Mouse (Mus musculus): ENCODE measurements around the gene Gm17428. TPM values are rescaled to one million over a fixed set of nuclear protein-coding genes. Genes with fewer than 3 reads are reported as not detected.

Gm17428 gene
- polyA plus RNA-seq, 1 experiment from 2014 or later = not detected

GRCm38 (mm10) chr14:55024236-55024635, 47.5 kb downstream of the Gm17428 start:
- peaks cover 10% of the 10 kb centered on the region for H3K36me3 ChIP-seq (replicated peaks; ENCODE audit: control insufficient read depth, insufficient read depth, low read depth, low read length)
- no peak for ATAC-seq (replicated peaks; ENCODE audit: insufficient number of reproducible peaks, low FRiP score, low TSS enrichment, low read depth)

GRCm38 (mm10) chr14:55025527-55025926, 48.8 kb downstream of the Gm17428 start:
- H3K9me3 ChIP-seq (replicated peaks; ENCODE audit: control insufficient read depth, low read length) = no peaks in the 10 kb centered on the region
- WGBS = 73% methylated on average over 5 of the region's 5 CpGs
- H3K4me3 ChIP-seq (ENCODE audit: low read depth, low read length) = no peak overlapping the region
- no peak overlapping the region for H3K9ac ChIP-seq (replicated peaks; ENCODE audit: low read length)
- peaks cover 6% of the 10 kb centered on the region for H3K4me1 ChIP-seq (ENCODE audit: control insufficient read depth, insufficient read depth, low read length)
- no peak overlapping the region for H3K4me2 ChIP-seq (ENCODE audit: low read depth, low read length)
- H3K36me3 ChIP-seq (replicated peaks; ENCODE audit: control insufficient read depth, insufficient read depth, low read depth, low read length) = peaks cover 10% of the 10 kb centered on the region
- H3K27me3 ChIP-seq (ENCODE audit: control insufficient read depth, insufficient read depth, low read length) = no peaks in the 10 kb centered on the region
- no peak for DNase-seq (ENCODE audit: low spot score)
- H3K27ac ChIP-seq (replicated peaks; ENCODE audit: low read depth, low read length) = no peak overlapping the region
- ATAC-seq (replicated peaks; ENCODE audit: insufficient number of reproducible peaks, low FRiP score, low TSS enrichment, low read depth) = no peak

More at GRCm38 (mm10) chr14:55024236-55024635, 47.5 kb downstream of the Gm17428 start:
- no peak overlapping the region for H3K4me2 ChIP-seq (ENCODE audit: low read depth, low read length)
- no peak overlapping the region for H3K4me3 ChIP-seq (ENCODE audit: low read depth, low read length)
- peak; percentile 76 for DNase-seq (ENCODE audit: low spot score)
- H3K27ac ChIP-seq (replicated peaks; ENCODE audit: low read depth, low read length) = no peak overlapping the region
- peaks cover 6% of the 10 kb centered on the region for H3K4me1 ChIP-seq (ENCODE audit: control insufficient read depth, insufficient read depth, low read length)
- no peaks in the 10 kb centered on the region for H3K27me3 ChIP-seq (ENCODE audit: control insufficient read depth, insufficient read depth, low read length)
- no peak overlapping the region for H3K9ac ChIP-seq (replicated peaks; ENCODE audit: low read length)
- no peaks in the 10 kb centered on the region for H3K9me3 ChIP-seq (replicated peaks; ENCODE audit: control insufficient read depth, low read length)
- WGBS = 65% methylated on average over 7 of the region's 7 CpGs

MicroRNA genes within 50 kb of the gene (microRNA counts, 519-probe panel; counts per million panel counts)
- 1,208 counts per million, percentile 2 among the panel's probes with 10 or more counts for microRNA mmu-miR-208a
- not detected for microRNA mmu-miR-208b

Small RNA genes lying within 50 kb of the gene (microRNA-seq; reads per million reads assigned to microRNA genes)
- 167 reads per million, percentile 49 among the genes with 10 or more reads in this experiment for gene Mir208a (ENCODE audit: borderline number of aligned reads)
- gene Mir208b (ENCODE audit: borderline number of aligned reads) = 827 reads per million, percentile 68 among the genes with 10 or more reads in this experiment

Other genes starting within 250 kb of the Gm17428 start
- 2.5 and 5.3 TPM in 2 replicates for gene Slc7a8, start 195.0 kb upstream of the Gm17428 start, polyA plus RNA-seq (2014; fragmentation: Nextera tagmentation; extraction: Ambion mirVana)
- not detected in 2 replicates for gene Rnf212b, start 162.8 kb upstream of the Gm17428 start, polyA plus RNA-seq (2014; fragmentation: Nextera tagmentation; extraction: Ambion mirVana)
- 13.7 and 14.5 TPM in 2 replicates for gene Homez, start 106.0 kb upstream of the Gm17428 start, polyA plus RNA-seq (2014; fragmentation: Nextera tagmentation; extraction: Ambion mirVana)
- 0.33 and 0.34 TPM in 2 replicates for gene Ppp1r3e, start 99.4 kb upstream of the Gm17428 start, polyA plus RNA-seq (2014; fragmentation: Nextera tagmentation; extraction: Ambion mirVana)
- 2.7 and 3.6 TPM in 2 replicates for gene Bcl2l2, start 93.6 kb upstream of the Gm17428 start, polyA plus RNA-seq (2014; fragmentation: Nextera tagmentation; extraction: Ambion mirVana)
- 0.38 TPM in 1 of 2 replicates, not detected in the other for gene Gm20521, start 93.5 kb upstream of the Gm17428 start, polyA plus RNA-seq (2014; fragmentation: Nextera tagmentation; extraction: Ambion mirVana)
- gene Pabpn1, start 84.4 kb upstream of the Gm17428 start, polyA plus RNA-seq (2014; fragmentation: Nextera tagmentation; extraction: Ambion mirVana) = 149 and 167 TPM in 2 replicates
- gene Slc22a17, start 63.8 kb upstream of the Gm17428 start, polyA plus RNA-seq (2014; fragmentation: Nextera tagmentation; extraction: Ambion mirVana) = 36.6 and 38.2 TPM in 2 replicates
- gene Efs, start 50.8 kb upstream of the Gm17428 start, polyA plus RNA-seq (2014; fragmentation: Nextera tagmentation; extraction: Ambion mirVana) = 29.0 and 29.9 TPM in 2 replicates
- gene Il25, start 44.2 kb upstream of the Gm17428 start, polyA plus RNA-seq (2014; fragmentation: Nextera tagmentation; extraction: Ambion mirVana) = not detected in 2 replicates
- gene Cmtm5, start 40.7 kb upstream of the Gm17428 start, polyA plus RNA-seq (2014; fragmentation: Nextera tagmentation; extraction: Ambion mirVana) = 2.0 and 2.8 TPM in 2 replicates
- gene Myh6, start 10.0 kb upstream of the Gm17428 start, polyA plus RNA-seq (2014; fragmentation: Nextera tagmentation; extraction: Ambion mirVana) = 0.91 and 9.2 TPM in 2 replicates
- gene Myh7, start 17.7 kb downstream of the Gm17428 start, polyA plus RNA-seq (2014; fragmentation: Nextera tagmentation; extraction: Ambion mirVana) = 4.0 and 13.1 TPM in 2 replicates
- 92.8 and 97.7 TPM in 2 replicates for gene Ngdn, start 38.5 kb downstream of the Gm17428 start, polyA plus RNA-seq (2014; fragmentation: Nextera tagmentation; extraction: Ambion mirVana)
- gene Zfhx2, start 115.4 kb downstream of the Gm17428 start, polyA plus RNA-seq (2014; fragmentation: Nextera tagmentation; extraction: Ambion mirVana) = 4.5 and 6.0 TPM in 2 replicates
- 19.0 and 19.6 TPM in 2 replicates for gene Thtpa, start 117.9 kb downstream of the Gm17428 start, polyA plus RNA-seq (2014; fragmentation: Nextera tagmentation; extraction: Ambion mirVana)
- gene Ap1g2, start 129.7 kb downstream of the Gm17428 start, polyA plus RNA-seq (2014; fragmentation: Nextera tagmentation; extraction: Ambion mirVana) = 8.4 and 13.4 TPM in 2 replicates
- 1.2 and 1.3 TPM in 2 replicates for gene Jph4, start 140.0 kb downstream of the Gm17428 start, polyA plus RNA-seq (2014; fragmentation: Nextera tagmentation; extraction: Ambion mirVana)
- 0.52 TPM in 1 of 2 replicates, not detected in the other for gene Dhrs2, start 245.1 kb downstream of the Gm17428 start, polyA plus RNA-seq (2014; fragmentation: Nextera tagmentation; extraction: Ambion mirVana)

Data from embryonic facial prominence, embryonic 11.5 days (tissue).